Mouse (Mus musculus) megakaryocyte, adult 5-6 weeks (primary cell): ENCODE results near the gene Psmb2. TPM values are rescaled to one million over a fixed set of nuclear protein-coding genes. Genes with fewer than 3 reads are reported as not detected.

Experiments
- ATAC-seq: 2 replicates; pipeline ENCODE4 v1.8.0; 2016; ENCODE audit warnings: mild to moderate bottlenecking, inconsistent platforms; ENCODE audit not compliant: poor library complexity, severe bottlenecking
- total RNA-seq, 2 experiments: library from RNA; stranded (forward) in 1 of 2; stranded (reverse) in 1 of 2; fragments of 153-499, 151-499 nt in 1 of 2; fragments of 221-1000, 200-1000 nt in 1 of 2; gene quantifications; 2 replicates each; pipeline versions ENCODE4 v1.2.3 to v1.2.4; 2015 to 2017

The Psmb2 gene
- total RNA-seq (2015) (194 and 203 TPM in 2 replicates), total RNA-seq (2017) (103 and 109 TPM in 2 replicates)

DNA sequence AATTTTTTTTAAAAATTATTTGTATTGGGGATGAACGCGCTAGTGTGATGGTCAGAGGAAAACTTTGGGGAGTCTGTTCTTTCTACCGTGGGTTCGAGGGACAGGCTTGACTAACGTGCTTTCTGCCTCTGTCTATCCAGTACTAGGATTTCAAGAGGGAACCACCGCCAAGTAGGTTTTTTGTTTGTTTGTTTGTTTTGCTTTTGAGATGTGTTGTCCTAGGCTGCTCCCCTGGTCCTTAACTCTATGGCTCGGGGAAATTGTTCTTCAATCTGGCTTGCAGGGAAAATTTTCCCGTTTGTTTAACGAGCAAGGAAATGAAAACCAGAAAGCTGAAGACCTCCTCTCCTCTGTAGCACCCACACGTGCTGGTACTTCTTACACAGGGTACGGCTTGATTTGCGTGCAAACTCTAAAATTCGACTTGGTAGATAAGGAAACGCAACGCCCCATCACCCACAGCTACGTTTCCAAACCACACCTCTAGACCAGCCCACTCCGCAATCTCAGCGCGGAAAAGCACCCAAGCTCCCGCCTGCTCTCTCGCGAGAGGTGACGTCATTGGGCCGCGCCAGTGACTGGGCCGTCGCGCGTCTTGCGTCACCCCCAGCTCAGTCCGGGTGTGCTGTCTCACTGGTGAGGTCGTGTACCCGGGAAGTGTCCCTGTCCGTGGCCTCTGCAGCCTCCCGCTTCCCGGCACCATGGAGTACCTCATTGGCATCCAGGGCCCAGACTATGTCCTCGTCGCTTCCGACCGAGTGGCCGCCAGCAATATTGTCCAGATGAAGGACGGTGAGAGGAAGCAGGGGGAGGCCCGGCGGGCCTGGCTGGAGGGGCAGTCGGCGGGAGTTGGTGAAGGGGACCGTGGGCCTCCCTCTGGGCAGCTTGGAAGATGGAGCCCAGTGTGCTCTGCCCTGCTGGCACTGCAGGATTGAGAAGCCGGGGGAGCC, at the start of gene Psmb2:
Gene Psmb2, plus strand, starts transcription at position 577 of the 950 bp plus-strand sequence.
- peak; percentile 99 for ATAC-seq

DNA sequence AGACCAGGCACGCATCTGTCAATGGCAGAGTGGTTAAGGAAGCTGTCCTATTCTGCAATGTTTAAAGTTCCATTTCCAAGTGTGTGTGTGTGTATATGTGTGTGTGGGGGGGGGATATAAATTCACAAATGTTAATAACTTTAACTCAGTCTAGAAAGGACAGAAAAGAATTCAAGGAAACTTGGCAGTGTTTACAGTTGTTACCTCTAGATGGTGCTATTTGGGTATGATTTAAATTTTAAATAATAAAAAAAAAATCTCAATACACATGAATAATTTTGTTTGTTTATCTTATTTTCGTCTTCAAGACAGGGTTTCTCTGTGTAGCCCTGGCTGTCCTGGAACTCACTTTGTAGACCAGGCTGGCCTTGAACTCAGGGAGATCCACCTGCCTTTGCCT, 45.5 kb upstream of the Psmb2 start:
- no peak for ATAC-seq

- no peak for ATAC-seq
Observed at GRCm38 (mm10) chr4:126632668-126633067, 44.8 kb upstream of the Psmb2 start.

DNA sequence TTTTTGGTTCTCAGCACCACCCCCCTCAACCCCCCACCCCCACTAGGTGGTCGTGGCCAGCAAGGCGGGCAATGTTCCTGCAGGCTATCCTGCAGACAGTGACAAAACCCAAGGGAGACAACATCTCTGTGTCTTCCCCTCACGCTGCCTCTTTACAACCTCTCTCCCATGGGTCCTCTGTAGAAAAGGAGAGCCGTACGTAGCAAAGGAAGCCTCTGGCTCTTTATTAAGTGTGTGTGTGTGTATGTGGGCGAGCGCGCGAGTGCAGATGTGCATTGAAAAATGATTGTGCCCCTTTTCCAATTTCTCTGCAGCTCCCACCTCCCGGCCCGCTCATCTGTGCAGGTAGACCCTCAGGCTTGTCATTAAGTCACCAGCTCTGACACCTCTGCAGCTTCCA, 41.1 kb upstream of the Psmb2 start:
- ATAC-seq: no peak

DNA sequence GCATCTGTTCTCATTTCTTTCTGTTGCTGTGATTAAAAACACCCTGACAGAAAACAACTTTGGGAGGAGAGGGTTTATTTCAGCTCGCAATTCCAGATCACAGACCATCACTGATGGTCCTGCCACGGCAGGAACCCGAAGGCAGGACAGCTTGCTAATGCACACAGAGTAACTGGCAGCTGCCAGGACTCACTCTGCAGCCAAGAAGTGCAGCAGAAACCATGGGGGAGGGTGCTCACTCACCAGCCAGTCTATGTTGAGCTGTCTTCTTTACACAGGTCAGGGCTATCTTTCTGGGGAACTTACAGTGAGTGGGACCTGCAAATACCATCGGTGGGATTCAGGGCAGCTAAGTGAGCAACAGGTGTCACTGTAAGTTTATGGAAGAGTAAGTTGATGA, 40.0 kb upstream of the Psmb2 start:
- no peak for ATAC-seq

GRCm38 (mm10) chr4:126639339-126639738, 38.1 kb upstream of the Psmb2 start:
- no peak for ATAC-seq

DNA sequence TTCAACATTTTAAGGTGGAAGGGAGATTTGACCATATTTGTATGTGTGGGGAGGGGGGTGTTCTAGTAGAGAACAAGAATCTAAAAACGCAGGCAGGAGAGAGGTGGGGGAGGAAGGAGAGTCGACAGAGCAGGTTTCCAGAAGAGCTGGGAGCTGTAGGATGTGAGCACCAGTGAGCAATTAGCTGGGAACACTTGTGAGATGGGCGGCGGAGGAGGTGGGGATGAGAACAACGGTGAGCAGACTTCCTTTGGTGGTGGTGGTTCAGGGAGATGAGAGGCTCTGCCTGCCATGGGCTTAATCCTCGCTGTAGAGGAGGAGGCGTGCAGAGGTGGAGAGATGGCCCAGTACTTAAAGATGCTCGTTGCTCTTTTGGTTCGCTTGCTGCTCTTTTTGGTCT, 35.5 kb upstream of the Psmb2 start:
- no peak for ATAC-seq

DNA sequence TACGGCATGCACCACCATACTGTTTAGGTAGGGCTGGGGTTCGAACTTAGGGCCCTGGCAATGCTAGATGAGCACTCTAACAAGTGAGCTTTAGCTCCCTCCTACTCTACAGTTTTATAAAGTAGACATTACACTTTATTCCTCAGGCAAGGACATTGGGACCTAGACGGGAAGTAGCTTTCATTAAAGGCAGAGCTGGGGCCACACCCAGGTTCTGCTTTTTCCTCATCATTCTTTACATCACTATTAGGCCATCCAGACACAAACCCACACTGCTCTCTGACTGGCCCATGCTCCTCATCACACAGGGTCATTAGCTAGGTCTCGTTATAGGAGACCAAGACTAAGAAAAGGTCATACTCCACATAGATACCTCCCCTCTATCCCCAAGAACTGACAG, 33.6 kb upstream of the Psmb2 start:
- ATAC-seq: peak; percentile 76

DNA sequence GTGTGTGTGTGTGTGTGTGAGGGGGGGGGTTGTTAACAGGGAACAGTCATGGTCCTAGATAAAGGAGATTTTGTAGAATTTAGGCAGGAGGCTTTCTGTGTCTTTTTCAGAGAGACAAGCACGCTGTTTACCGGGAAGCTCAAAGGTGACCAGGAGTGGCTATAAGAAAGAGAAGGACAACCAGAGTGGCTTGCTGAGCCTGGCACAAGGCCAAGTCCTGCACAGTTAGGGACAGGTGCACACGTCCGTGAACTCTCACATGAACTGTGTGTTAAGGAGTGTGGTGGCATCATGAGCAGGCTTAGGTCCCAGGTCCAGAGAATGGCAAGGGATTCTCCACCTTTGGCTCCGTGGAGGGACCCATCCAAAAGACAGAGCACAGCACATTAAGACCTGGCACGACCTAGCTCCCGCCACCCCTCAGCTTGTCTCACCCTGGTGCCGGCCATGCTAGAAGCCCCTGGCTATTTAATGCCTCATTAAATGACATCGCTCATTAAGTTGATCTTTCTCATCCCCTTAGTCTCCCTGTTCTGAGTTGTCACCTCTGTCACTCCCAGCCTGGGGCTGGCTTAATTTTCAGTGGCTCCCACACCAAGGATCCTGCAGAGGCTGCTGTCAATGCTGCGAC, 33.0 kb upstream of the Psmb2 start:
- ATAC-seq: no peak

GRCm38 (mm10) chr4:126647996-126648910, 29.2 kb upstream of the Psmb2 start:
- ATAC-seq: no peak

DNA sequence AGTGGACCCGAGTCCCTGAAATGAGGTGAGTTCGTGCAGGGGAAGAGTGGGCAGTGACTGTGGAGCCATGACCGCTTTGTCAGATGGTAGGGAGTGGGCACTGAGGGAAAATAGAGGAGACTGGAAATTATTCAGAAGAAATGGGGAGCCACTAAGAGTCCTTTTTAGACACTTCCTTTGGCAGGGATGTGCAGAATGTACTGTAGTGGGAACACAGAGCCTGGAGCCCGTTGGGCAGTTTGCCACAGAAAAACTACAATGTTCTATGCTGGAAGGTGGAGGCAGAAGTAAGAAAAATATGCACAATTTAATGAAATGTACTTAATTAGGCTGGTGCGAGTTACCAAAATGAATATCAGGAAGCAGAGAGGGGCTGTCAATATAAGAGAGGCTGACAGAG, 24.3 kb upstream of the Psmb2 start:
- no peak for ATAC-seq

DNA sequence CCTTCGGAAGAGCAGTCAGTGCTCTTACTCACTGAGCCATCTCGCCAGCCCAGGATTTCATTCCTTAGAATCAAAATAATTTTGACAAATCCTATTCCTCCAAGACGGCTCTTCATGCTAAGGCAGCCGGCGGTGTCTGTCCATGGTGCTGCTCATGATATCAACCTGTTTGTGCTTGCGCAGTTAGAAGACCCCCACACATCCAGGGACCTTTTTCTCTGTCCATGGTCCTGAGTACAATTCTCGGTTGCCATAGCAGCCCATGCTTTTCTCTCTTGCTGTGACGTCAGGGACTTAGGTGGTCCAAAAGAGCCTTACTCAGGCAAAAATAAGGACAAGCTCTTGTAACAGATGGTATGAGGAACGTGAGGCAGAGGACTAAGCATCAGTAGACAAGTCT, 22.1 kb upstream of the Psmb2 start:
- ATAC-seq: no peak

GRCm38 (mm10) chr4:126661249-126661648, 16.2 kb upstream of the Psmb2 start:
- ATAC-seq: no peak

DNA sequence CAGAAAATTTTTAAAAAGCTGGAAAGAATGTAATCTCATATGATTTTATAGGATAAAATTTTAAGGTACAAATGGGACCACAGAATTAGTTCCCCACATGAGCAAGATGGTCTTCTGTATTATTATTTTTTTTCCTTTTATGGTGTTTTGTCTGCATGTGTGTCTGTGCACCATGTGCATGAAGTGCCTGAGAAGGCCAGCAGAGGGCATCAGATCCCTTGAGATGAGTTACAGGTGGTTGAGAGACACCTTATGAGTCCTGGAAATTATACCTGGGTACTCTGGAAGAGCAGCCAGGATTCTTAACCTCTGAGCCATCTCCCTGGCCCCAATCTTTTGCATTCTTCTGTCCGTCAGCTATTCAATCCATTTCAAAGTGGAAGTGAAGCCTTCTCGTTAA, 10.4 kb upstream of the Psmb2 start:
- no peak for ATAC-seq

- no peak for ATAC-seq
Observed at GRCm38 (mm10) chr4:126682298-126682697, 4.9 kb downstream of the Psmb2 start.

DNA sequence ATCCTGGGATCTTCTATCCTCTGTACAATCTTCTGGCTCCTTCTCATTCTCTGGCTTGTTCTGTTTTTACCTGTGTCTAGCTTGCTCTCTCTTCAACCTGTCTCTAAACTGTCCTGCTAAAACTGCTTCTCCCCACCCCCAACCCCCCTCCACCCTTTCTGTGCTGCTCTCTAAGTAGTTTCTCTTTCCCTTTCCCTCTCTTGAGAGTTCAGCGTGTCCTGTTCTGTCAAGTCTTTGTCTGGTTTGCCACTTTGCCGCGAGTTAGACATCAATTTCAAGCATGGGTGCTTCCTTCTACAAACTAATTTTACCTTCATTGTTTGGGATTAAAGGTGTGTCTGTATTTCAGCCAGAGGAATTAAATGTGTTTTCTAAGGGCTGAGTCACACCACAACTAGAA, 5.7 kb downstream of the Psmb2 start:
- ATAC-seq: no peak

DNA sequence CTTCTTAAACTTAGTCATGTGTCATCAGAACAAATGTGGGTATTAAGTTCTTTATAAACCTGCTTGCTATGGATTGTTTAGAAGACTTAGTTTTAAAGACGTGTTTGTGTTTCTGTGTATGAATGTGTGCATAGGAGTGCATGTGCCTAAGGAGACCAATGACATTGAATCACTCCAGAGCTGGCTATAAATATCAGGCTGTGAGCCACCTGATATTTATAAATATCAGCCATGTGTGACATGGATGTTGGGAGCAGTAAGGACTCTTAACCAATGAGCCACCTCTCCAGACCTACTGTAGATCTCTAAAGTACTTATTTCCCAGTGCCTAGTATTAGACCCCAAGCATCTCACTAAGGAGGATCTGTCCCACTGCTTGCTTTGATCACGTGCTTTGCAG, 12.0 kb downstream of the Psmb2 start:
- ATAC-seq: no peak

DNA sequence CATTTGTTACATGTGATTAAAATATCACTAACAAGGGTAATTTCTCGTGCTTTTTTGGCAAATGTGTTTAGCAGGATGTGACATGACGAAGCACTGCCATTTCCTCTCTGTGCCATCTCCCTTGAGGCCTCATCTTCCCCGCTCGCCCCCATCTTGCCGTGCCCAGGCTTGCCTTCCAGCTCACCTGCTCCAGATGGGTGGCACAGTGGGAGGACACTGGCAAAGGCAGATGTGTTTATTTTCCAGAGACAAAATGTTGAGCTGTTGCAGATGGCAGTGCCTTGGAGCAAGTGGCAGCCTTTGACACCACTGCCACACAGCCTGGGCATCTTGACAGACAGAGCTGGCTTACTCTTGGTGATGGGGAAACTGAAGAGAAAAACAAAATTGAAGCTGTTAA, 15.6 kb downstream of the Psmb2 start:
- ATAC-seq: no peak

GRCm38 (mm10) chr4:126696908-126697307, 19.5 kb downstream of the Psmb2 start:
- ATAC-seq: no peak

DNA sequence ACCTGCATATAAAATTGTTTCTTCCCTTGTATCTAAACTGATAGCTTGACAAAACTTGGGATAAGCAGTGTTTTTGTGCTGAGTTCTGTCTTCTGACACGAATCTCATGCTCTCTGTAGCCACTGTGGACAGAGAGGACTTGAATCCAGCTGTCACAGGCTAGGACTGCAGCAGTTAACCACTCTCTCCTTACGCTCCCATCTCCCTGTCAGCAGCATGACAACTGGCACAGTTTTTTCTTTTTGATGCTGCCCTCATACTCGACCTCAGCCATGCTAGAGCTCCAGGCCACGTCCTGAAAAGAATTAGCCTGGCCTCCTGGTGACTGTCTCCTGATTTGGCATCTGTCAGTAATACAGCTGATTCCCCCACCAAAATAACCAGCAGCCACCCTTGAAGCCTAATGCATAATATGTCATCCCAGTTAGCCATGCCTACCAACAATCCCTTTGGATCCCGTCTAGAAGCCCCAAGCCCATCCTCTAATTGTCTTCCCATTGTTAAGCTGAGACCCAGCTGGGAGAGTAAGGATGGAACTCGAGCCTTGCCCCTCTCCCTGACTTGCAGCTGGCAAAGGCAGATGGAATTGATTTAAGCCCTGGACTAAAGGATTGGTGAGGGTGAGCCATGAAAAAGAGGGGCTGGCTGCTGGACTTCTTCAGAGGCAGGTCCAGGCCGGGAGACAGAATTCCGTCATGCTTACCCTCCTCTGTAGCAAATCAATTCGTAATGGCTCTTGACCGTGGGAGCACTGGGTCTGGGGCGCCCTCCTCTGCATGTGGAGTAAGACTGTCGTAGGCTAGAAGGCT, 29.4 kb downstream of the Psmb2 start:
- no peak for ATAC-seq
